Mouse (Mus musculus) heart, postnatal 0 days (tissue): ENCODE measurements around the gene Fam160a1.

Experiments
- CTCF ChIP-seq: IDR thresholded peaks from 2 replicates; pipeline ENCODE4 v1.5.1; 2016; ENCODE audit warnings: antibody characterized with exemption, control low read depth, low read depth
- EP300 ChIP-seq: IDR thresholded peaks from 2 replicates; pipeline ENCODE4 v1.6.1; 2016; ENCODE audit warnings: antibody characterized with exemption, low read depth

GRCm38 (mm10) chr3:85842881-85843218 lies 25.8 kb upstream of the Fam160a1 start:
- no peak for TF ChIP-seq EP300
- TF ChIP-seq CTCF: no peak
